Mouse (Mus musculus) heart, embryonic 11.5 days (tissue): ENCODE measurements at regions not wholly inside any gene's neighbourhood (a gene's known extent, or its start where the extent isn't known, plus 50 kb on each side); places are given as distances from the start of the nearest gene placed in this dataset.

Source experiments
- ATAC-seq: fragments of 200-750 bp; cut with Nextera tagmentation; replicated peaks from 2 replicates; pipeline ENCODE4 v1.8.0; 2017; ENCODE audit warnings: moderate library complexity; ENCODE audit not compliant: insufficient number of reproducible peaks, low FRiP score, low TSS enrichment
- H3K27ac ChIP-seq: fragments of 300-500 bp; sonication (generic); 2 replicates; pipeline ENCODE4 v1.5.1; 2014; ENCODE audit warnings: mild to moderate bottlenecking, low read depth, low read length
- H3K27me3 ChIP-seq: fragments of 300-500 bp; sonication (generic); 2 replicates; pipeline ENCODE4 v1.6.1; 2014; ENCODE audit warnings: mild to moderate bottlenecking, low read length, mixed read lengths; ENCODE audit not compliant: control insufficient read depth, insufficient read depth
- H3K36me3 ChIP-seq: fragments of 300-500 bp; sonication (generic); 2 replicates; pipeline ENCODE4 v1.6.1; 2014; ENCODE audit warnings: mild to moderate bottlenecking, low read length, moderate library complexity, mixed read lengths; ENCODE audit not compliant: control insufficient read depth, insufficient read depth
- H3K4me1 ChIP-seq: fragments of 300-500 bp; sonication (generic); 2 replicates; pipeline ENCODE4 v1.6.1; 2014; ENCODE audit warnings: low read length; ENCODE audit not compliant: control insufficient read depth, insufficient read depth
- H3K4me2 ChIP-seq: fragments of 300-500 bp; sonication (generic); 2 replicates; pipeline ENCODE4 v1.6.1; 2014; ENCODE audit warnings: mild to moderate bottlenecking, moderate library complexity
- H3K4me3 ChIP-seq: fragments of 300-500 bp; sonication (generic); 2 replicates; pipeline ENCODE4 v1.5.1; 2014; ENCODE audit warnings: low read depth, low read length
- H3K9ac ChIP-seq: fragments of 300-500 bp; sonication (generic); 2 replicates; pipeline ENCODE4 v1.6.1; 2014; ENCODE audit warnings: mild to moderate bottlenecking, low read depth, low read length, moderate library complexity
- H3K9me3 ChIP-seq: fragments of 300-500 bp; sonication (generic); replicated peaks from 2 replicates; pipeline ENCODE4 v1.6.1; 2016; ENCODE audit warnings: low read length; ENCODE audit not compliant: control insufficient read depth
- WGBS: fragments of 180-500 bp; shearing (Covaris S2); extraction: QIAGEN DNeasy Blood & Tissue Kit; methylation state at CpG from one replicate; pipeline ENCODE4 v1.1.7; 2014; ENCODE audit not compliant: insufficient replicate concordance; 5-methylcytosine and 5-hydroxymethylcytosine counted together

DNA sequence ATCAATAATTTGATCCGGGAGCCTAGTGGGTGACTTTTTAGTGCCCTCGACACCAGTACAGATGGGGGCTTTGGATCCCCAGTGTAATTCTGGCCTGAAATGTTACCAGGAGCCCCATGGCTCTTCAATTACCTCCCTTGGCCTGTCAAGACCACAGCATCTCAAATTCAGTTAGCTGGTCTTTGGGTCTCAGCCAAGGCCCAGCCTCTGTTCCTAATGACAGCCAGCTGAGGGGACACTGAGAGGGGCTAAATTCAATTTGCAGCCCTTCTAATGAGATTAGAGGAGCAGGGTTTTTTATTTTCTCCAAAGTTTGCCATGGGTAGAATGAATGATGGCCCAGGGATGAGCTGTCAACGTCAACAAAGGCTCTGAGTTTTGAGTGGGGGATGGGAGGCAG, 109.9 kb upstream of the Tbx20 start:
- Histone ChIP-seq H3K27ac (no peak overlapping the region), H3K36me3 (no peaks in the 10 kb centered on the region), H3K9me3 (no peaks in the 10 kb centered on the region), H3K4me2 (no peak overlapping the region), H3K4me1 (peaks cover 16% of the 10 kb centered on the region), H3K4me3 (no peak overlapping the region), H3K9ac (no peak overlapping the region), H3K27me3 (no peaks in the 10 kb centered on the region)
- no peak for ATAC-seq
- 61% methylated on average over 3 of the region's 3 CpGs for WGBS

DNA sequence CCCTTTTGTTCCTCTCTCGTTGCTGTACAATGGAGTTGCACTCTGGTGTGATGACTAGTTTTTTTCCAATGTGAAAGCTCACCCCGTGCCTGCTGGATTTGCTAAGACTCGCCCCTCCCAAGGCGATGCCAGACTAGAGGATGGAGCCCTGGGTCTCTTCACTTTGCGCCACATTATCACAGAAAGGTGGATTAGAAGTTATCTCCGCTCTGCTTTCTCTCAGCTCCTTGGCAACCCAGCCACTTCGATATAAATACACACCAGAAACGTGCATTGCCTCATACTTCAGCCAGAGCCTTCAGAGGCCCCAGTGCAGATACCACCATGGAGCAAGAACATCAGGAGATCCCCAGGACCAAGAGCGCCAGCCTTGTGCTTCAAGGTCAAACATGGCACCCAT, 114.2 kb upstream of the Tbx20 start:
- H3K36me3 ChIP-seq, result no peaks in the 10 kb centered on the region
- H3K9ac ChIP-seq, result peak overlapping the region; percentile 43; the same call in 1 of the 2 replicates
- no peak overlapping the region for H3K4me2 ChIP-seq
- WGBS, result 23% methylated on average over 9 of the region's 9 CpGs
- peak overlapping the region; percentile 90 for H3K27ac ChIP-seq
- peaks cover 24% of the 10 kb centered on the region for H3K4me1 ChIP-seq
- no peaks in the 10 kb centered on the region for H3K27me3 ChIP-seq
- no peak overlapping the region for H3K4me3 ChIP-seq
- no peaks in the 10 kb centered on the region for H3K9me3 ChIP-seq
- ATAC-seq, result peak; percentile 86

DNA sequence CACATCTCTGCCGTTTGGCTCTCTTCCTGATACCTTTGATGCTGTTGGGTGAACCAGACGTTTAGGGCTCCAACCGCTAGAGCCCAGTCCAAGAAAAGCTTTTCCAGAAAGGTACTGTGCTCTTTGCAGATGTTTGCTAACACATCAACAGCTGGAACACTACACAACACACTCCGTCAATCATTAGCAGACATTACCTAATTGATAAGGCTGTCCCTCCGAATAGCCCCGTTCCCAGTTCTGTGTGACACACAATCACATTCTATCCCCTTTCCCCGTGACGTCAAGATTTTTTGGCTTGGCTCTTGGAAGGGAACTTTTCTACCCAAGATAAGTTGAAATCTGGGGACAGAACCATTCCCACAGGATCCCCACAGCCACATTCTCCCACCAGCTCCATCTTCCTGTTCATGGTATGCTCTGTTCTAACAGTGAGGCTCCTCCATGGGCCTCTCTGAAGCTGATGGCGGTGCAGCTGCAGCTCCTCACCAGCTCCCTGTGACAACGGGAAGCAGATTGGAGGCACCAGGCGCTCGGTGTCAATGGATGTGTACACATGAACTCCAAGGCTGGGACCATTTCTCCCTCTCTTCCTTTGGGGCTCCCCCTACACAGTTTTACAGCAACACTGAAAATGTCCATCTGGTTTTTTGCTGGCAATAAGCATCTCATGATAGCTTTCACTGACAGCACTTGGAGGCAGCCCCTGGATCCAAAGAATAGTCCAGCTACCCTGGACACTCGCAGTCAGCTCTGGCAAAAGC, 122.6 kb upstream of the Tbx20 start:
- peak; percentile 61 for ATAC-seq
- Histone ChIP-seq H3K9me3 (no peaks in the 10 kb centered on the region), H3K4me3 (no peak overlapping the region), H3K36me3 (no peaks in the 10 kb centered on the region), H3K27me3 (no peaks in the 10 kb centered on the region), H3K4me2 (no peak overlapping the region), H3K27ac (peak overlapping the region; percentile 67), H3K9ac (no peak overlapping the region), H3K4me1 (peaks cover 18% of the 10 kb centered on the region)
- WGBS, result 35% methylated on average over 13 of the region's 13 CpGs

DNA sequence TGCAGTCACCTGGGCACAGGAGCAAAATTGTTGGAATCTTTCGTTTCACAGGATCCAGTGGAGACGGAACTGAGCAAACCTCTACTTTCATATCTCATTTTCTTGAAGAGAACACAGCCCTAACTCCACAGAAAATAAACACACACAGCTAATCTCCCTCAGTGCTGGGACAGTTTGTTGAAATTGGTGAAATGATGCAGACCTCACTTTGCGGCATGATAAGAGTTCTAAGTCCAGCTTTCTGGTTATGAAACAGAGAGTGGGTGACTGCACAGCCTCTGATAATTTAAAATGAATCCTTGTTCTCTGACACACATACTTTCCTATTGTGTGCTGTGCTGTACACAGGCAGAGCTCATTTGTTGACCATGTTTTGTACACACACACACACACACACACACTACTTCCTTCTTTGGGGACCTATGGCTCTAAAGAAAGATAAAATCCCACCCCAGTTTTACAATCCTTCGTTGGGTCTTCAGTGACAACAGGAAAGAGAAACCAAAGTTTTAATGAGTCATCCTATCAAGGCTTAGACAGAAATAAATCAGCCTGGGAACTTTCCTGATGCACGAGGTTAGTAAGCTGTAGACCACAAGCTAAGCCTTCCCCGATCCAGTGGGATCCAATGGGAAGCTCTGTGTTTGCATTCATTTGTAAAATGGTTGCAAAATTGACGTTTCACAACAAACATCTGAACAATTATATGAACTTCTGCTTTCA, 125.3 kb upstream of the Tbx20 start:
- H3K9ac ChIP-seq, result no peak overlapping the region
- H3K4me3 ChIP-seq, result no peak overlapping the region
- no peaks in the 10 kb centered on the region for H3K36me3 ChIP-seq
- H3K4me2 ChIP-seq, result no peak overlapping the region; the same call in 1 of the 2 replicates
- H3K27ac ChIP-seq, result peak overlapping the region; percentile 35; the same call in 1 of the 2 replicates
- no peak for ATAC-seq
- 37% methylated on average over 7 of the region's 7 CpGs for WGBS
- no peaks in the 10 kb centered on the region for H3K9me3 ChIP-seq
- H3K27me3 ChIP-seq, result no peaks in the 10 kb centered on the region
- peaks cover 18% of the 10 kb centered on the region for H3K4me1 ChIP-seq

DNA sequence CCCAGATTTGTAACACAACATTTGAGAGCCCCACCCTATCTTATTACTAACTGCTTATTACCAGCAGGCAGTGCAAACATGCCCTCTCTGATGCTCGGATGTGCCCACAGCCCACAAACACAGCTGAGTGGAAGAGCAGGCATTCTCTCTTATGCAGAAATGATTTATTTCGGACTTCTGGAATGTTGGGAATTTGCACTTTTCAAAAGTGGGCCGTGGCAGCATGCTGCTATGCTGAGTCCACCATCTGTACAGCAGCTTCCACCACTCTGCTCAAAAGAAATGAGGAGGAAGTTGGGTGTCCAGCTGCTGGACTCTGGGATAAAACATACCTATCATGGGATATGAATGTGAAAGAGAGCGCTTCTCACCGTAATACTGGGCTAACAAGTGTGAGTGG, 129.6 kb upstream of the Tbx20 start:
- ATAC-seq, result no peak
- Histone ChIP-seq H3K27ac (no peak overlapping the region), H3K4me1 (peaks cover 10% of the 10 kb centered on the region), H3K9ac (no peak overlapping the region), H3K36me3 (no peaks in the 10 kb centered on the region), H3K9me3 (no peaks in the 10 kb centered on the region), H3K27me3 (no peaks in the 10 kb centered on the region), H3K4me2 (no peak overlapping the region), H3K4me3 (no peak overlapping the region)
- WGBS, result 59% methylated on average over 5 of the region's 5 CpGs

DNA sequence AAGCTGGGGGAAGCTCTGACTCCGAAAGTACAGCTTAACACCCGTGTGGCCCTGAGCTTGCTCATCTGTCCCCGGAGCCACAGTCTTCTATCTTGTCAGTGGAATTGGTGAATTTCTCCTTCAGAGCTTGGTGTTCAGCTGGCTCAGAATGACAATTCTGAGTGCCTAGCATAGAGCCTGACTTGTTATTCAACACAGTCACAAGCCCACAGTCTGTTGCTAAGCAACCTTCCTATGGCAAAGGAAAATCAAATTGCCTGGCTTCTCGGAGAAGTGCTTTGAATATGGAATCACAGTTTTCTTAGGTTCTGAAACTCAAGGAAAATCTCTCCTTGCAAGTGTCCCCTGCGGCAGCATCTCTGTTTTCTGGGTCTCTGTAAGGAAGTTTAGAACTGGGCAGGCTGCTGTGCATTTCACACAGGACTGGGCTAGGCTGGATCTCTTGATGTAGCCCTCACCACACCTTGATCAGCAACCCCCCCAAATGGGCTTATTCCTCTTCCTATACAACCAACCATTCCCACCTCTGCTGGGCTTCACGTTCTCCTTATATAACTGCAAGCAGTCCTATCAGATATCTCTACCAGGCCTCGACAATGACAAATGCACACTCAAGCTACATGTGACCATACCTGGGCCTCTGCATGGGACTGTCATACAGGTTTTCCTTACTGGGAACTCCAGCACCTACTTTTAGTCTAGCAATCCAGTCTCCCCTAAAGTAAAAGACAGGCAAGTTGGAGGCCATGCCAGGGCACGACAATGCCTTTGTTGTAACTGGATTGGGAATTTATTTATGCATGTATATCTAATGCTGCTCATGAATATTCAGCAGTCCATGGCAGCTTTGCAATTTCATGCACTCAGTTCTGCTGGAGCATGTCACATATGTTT, 135.2 kb upstream of the Tbx20 start:
- Histone ChIP-seq H3K9me3 (no peaks in the 10 kb centered on the region), H3K4me1 (peaks cover 19% of the 10 kb centered on the region), H3K36me3 (no peaks in the 10 kb centered on the region), H3K9ac (no peak overlapping the region), H3K4me2 (no peak overlapping the region), H3K27ac (no peak overlapping the region), H3K27me3 (no peaks in the 10 kb centered on the region), H3K4me3 (no peak overlapping the region)
- 61% methylated on average over 8 of the region's 8 CpGs for WGBS
- ATAC-seq, result no peak

DNA sequence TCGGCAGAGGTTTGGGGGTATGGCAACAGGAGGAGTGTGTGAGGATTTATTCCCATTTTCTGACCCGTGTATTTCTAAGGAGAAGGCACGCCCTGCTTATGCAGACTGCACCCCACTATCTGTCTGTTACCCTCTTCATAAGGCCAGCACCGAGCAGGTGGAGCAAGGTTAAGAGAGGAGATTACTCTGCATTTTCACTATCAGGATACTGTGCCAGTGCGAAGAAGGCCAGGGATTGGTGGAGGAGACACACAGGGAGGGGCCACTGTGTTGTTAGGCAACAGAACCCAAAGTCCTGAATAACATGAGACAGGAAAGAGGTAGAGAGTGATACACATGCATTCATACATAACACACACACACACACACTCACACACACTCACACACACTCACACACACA, 136.6 kb upstream of the Tbx20 start:
- H3K4me3 ChIP-seq, result no peak overlapping the region
- 0 out of 2 replicates have a peak, but pooled peaks have one; percentile 39 for ATAC-seq
- H3K4me2 ChIP-seq, result no peak overlapping the region; the same call in 1 of the 2 replicates
- no peaks in the 10 kb centered on the region for H3K27me3 ChIP-seq
- H3K9ac ChIP-seq, result no peak overlapping the region
- no peaks in the 10 kb centered on the region for H3K9me3 ChIP-seq
- peaks cover 19% of the 10 kb centered on the region for H3K4me1 ChIP-seq
- WGBS, result 39% methylated on average over 5 of the region's 5 CpGs
- no peaks in the 10 kb centered on the region for H3K36me3 ChIP-seq
- H3K27ac ChIP-seq, result no peak overlapping the region

DNA sequence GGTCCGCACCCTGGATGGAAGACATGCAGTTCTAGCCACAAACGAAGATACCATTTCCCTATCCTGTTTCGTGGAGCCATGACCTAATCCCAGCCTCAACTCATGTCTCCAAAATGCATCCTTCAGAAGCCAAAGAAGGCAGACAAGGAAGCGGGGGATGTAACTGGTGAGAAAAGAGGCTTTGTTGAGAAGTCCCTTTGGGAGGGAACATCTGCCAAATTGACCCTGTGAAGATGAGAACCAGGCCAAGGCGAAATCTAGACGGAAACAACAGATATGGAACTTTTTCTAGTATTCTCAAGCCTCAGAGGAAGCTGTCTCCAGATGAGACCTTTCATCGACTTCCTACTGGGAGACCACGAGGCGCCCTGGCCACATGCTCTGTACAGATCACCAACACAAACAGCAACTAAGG, 145.9 kb upstream of the Tbx20 start:
- Histone ChIP-seq H3K9me3 (no peaks in the 10 kb centered on the region), H3K9ac (no peak overlapping the region), H3K4me1 (peaks cover 14% of the 10 kb centered on the region), H3K4me3 (no peak overlapping the region), H3K27ac (peak overlapping the region; percentile 17; the same call in 1 of the 2 replicates), H3K36me3 (no peaks in the 10 kb centered on the region), H3K4me2 (no peak overlapping the region), H3K27me3 (no peaks in the 10 kb centered on the region)
- peak; percentile 49; the same call in 1 of the 2 replicates for ATAC-seq
- WGBS, result 41% methylated on average over 9 of the region's 9 CpGs
